Mouse (Mus musculus) retina, postnatal 7 days (tissue): ENCODE results near the gene Slc6a2.

ENCODE experiments used
- DNase-seq: peaks from one replicate; pipeline ENCODE4 v3.0.0-alpha.2; 2012; ENCODE audit warnings: low read depth, low spot score

Gene Slc6a2

DNA sequence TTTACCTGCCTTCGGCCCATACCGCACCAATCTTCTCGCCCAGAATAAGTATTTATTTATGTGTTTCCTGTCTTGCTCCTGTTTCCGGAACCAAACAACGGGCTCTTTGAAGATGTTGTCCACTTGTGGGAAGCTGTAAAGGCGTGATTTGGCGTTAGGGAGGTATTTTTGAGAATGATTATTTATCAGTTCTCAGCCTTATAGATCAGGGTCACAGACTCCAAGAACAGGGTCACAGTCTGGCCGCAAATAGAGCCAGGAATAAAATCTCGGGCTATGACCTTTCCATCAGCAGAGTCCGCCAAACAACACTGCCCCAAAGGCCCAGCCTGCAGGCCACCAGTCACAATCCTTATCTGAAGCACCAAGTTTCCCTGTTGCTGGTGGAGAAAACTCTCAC lies at the start of gene Slc6a2:
Gene Slc6a2, plus strand, starts transcription at position 301 of the 400 bp plus-strand sequence.
- DNase-seq = no peak

GRCm38 (mm10) chr8:92911477-92911876 lies 48.4 kb upstream of the Slc6a2 start:
- DNase-seq = no peak

GRCm38 (mm10) chr8:92913396-92913795 lies 46.5 kb upstream of the Slc6a2 start:
- DNase-seq = no peak

- no peak for DNase-seq
Measured at GRCm38 (mm10) chr8:92916082-92916481, 43.8 kb upstream of the Slc6a2 start.

- peak; percentile 21 for DNase-seq
Measured at GRCm38 (mm10) chr8:92921768-92922167, 38.1 kb upstream of the Slc6a2 start.

GRCm38 (mm10) chr8:92928986-92929385 lies 30.9 kb upstream of the Slc6a2 start:
- DNase-seq = no peak

DNA sequence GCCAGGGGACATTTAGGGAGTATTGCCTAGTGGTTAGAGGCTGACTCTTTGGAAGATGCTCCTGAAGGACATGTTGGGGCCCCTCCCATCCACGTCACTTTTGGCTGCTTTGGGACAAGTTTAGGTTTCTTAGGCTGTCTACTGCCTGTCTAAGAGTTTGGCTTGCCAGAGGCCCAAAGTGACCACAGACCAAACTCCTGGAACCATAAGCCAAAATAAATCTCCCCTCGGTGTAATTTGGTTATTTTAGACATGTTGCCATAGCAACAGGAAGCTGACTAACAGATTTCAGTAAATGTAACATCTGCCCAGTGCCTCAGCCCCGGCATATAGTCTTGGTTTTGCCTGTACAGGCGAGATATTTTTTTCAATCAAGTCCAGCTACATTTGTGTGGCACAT lies 21.8 kb upstream of the Slc6a2 start:
- DNase-seq = no peak

GRCm38 (mm10) chr8:92949071-92949470 lies 10.8 kb upstream of the Slc6a2 start:
- no peak for DNase-seq

- DNase-seq = no peak
Measured at GRCm38 (mm10) chr8:92950639-92951371, 9.1 kb upstream of the Slc6a2 start.

- no peak for DNase-seq
Measured at GRCm38 (mm10) chr8:92954044-92954443, 5.8 kb upstream of the Slc6a2 start.

- DNase-seq = peak; percentile 11
Measured at GRCm38 (mm10) chr8:92960451-92960911, 602 bp downstream of the Slc6a2 start.

DNA sequence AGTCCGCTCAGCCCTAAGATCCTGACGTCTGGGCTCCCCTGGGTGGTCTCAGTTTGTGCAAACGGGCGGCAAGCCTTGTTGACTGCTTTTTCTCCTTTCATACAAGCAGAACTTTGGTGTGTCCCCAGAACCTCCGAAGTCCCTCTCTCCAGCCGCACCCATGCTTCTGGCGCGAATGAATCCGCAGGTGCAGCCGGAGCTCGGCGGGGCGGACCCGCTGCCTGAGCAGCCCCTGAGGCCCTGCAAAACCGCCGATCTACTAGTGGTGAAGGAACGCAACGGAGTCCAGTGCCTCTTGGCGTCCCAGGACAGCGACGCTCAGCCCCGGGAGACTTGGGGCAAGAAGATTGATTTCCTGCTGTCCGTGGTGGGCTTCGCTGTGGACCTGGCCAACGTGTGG lies 1.2 kb downstream of the Slc6a2 start:
- no peak for DNase-seq

DNA sequence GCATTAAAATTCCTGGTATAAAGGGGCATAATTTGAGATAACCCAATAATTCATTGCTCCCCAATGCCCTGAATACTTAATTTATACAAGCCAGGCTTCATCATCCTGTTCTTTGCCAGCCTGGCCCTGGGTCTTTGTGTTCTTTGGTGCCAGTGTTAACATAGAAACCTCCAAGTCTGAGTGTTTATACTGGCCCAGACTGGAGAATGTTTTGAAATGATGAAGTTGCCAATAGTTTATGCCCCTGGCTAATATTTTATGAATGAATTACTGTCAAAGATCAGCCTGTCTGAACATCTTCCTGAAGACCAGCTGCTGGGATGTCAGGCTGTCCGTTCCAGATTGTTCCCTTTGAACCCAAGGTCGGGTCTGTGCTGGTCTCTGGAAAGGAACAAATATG lies 4.7 kb downstream of the Slc6a2 start:
- DNase-seq = no peak

DNA sequence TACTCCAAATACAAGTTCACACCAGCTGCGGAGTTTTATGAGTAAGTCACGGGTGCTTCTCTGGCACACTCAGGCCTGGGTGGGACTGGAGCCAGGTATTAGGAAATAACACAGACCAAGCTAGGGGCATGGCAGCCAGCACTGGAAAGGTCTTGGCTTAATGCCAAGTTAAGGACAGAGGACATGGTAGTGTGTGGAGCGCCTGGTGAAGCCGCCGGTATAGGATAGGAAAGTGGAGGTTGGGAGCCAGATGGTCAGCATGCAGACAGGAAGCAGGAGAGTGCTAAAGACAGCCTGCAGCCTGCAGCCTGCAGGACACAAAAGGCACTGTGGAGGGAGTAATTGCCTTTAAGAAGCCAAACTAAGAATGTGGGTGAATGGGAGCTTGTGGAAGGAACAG lies 13.1 kb downstream of the Slc6a2 start:
- DNase-seq = no peak

DNA sequence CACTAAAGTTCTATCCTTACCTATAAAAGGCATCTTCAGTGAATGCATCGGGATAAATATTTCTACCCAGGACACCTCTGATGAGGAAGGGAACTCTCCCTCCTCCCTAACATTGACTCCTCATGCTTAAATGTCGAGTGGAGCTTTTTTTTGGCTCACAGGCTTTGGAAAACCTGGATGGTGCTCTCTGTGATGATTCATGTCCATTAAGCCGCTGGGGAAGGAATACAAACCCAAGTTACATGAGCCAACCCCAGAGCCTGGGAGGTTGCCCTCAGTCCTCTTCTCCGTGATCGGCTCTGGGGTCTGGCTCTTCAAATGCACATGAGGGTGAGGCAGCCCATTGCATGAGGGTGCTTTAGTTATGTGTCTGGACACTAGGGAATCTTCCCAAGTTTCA lies 16.8 kb downstream of the Slc6a2 start:
- DNase-seq = no peak

GRCm38 (mm10) chr8:92982491-92982890 lies 22.6 kb downstream of the Slc6a2 start:
- no peak for DNase-seq

- no peak for DNase-seq
Measured at GRCm38 (mm10) chr8:92984376-92984775, 24.5 kb downstream of the Slc6a2 start.

DNA sequence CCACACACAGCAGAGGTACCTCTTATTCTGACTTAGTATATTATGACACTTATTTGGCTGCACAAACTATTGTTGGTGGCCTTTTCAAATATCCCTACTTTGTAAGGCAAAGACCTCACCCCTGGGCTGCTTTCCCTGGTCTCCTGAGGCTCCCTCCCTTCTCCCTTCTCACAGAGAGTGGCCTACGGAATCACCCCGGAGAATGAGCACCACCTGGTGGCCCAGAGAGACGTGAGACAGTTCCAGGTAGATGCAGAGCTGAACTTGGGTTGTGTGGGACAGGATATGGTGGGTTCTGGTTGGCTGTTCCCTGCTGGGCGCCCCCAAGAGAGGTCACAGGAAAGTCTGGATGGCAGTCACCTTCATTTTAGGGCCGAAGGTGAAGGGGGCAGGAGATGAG lies 37.0 kb downstream of the Slc6a2 start:
- DNase-seq = peak; percentile 53

GRCm38 (mm10) chr8:92998600-92998999 lies 38.7 kb downstream of the Slc6a2 start:
- peak; percentile 65 for DNase-seq

DNA sequence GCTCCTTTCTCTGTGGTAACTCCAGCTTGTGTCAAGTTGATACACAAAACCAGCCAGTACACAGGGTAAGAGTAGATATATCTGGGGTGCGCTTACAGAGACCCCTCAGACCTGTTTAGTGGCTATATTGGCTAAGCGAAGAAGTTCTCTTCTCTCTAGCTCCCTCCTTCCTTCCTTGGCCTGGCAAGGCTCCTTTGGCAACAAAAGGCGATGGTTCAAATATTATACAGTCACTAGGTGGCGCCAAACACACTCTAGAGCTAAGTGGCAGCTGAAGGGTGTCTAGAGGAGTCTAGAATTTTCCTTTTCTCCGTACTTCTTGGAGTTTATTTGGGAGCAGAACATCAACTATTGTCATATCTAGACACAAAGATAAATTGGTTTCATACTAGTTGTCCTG lies 50.4 kb downstream of the Slc6a2 start:
- peak; percentile 59 for DNase-seq

DNA sequence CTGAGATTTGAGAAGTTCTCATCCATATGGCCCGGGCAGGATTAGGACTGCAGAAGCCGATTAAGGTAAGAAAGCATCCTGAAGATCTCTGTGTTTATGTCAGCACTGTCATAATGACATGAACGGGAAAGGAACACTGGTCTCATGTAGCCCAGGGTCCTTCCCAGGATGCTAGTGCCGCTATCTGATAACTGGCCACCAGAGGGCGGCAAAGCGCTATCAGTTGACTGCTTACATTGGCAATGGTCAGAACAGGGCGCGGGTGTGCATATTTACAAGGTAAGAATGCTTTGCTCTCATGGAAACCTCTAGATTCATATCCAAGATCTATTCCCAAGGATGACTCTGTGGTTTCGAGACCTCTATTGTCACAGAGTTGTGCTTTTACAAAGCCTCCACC lies 51.6 kb downstream of the Slc6a2 start:
- DNase-seq = peak; percentile 83

GRCm38 (mm10) chr8:93012226-93012625 lies 52.3 kb downstream of the Slc6a2 start:
- no peak for DNase-seq

- DNase-seq = no peak
Measured at GRCm38 (mm10) chr8:93014300-93014699, 54.4 kb downstream of the Slc6a2 start.

- no peak for DNase-seq
Measured at GRCm38 (mm10) chr8:93021738-93022137, 61.9 kb downstream of the Slc6a2 start.
